Mouse (Mus musculus) skeletal muscle tissue, postnatal 0 days (tissue): ENCODE measurements around the gene Utp14a. TPM values are rescaled to one million over a fixed set of nuclear protein-coding genes. Genes with fewer than 3 reads are reported as not detected.

ENCODE experiments used
- polyA plus RNA-seq: library from polyadenylated mRNA; unstranded; fragments of >200 nt; fragmentation: Nextera tagmentation; extraction: Ambion mirVana; gene quantifications from 2 replicates; pipeline ENCODE4 v1.2.1, GENCODE M21; 2015

Utp14a gene
- 9.6 and 10.5 TPM in 2 replicates for polyA plus RNA-seq

DNA sequence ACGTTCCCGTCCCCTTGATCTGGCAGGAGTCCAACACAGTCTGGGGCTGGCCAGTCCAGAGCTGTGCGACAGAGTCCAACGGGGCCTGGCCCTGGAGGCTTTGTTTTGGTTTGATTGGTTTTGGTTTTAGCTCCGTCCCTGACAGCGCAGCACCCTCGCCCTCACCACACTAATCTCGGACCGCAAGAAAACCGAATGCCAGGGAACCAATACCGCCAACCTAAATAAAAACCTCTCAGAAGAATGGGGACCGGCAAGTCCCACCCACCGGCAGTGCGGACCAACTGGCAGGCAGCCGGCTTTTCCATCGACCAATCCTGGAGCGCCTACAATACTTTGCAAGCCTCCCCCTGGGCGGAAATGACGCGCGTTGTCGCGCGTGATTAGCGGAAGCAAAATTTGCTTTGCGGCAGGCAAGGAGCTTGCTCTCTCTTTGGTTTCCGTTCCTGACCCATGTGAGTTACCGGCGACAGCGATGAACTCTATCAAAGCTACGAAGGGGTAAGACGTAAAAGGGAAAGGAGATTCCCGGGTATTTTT lies at the start of gene Utp14a:
Gene Utp14a (plus strand): TSS at position 395 of the 540 bp plus-strand sequence.

DNA sequence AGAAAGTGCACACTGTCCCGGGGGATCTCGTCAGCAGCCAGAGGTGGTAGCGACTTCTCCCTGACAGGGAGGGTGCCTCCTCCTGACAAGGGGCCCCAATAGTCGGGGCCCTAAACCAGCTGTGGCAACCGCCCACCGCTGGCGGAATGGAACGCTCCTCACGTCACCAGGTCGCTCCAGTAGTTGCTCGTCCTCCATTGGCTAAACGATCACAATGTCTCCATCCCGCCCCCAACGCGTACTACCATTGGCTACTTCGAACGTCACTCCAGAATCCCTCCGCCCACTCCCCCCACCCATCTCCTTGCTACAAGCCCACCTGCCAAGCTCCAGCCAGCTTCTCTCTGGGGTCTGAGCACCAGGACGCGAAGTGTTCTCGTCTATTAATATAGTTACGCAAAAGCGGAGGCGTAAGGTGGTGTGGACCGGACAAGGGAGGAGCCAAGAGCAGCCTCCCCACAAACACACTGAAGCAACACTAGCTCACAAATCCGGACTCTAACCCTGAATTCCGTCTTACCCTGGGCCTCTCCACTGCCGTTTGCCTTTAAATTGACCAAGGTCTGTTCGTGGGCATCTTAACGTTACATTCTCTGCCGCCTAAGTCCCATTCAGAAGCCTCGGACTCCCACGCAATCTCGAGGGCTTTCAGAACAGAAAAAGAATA lies 48.0 kb upstream of the Utp14a start, which contains the start of gene Zdhhc9:
Gene Zdhhc9 (minus strand): TSS at position 360 of the 667 bp plus-strand sequence.

Other genes with a start within 250 kb of the Utp14a start
- gene Apln, start 222.0 kb upstream of the Utp14a start, polyA plus RNA-seq: 8.3 and 13.6 TPM in 2 replicates
- gene Xpnpep2, start 148.1 kb upstream of the Utp14a start, polyA plus RNA-seq: 0.87 and 1.1 TPM in 2 replicates
- gene Sash3, start 110.4 kb upstream of the Utp14a start, polyA plus RNA-seq: 1.7 and 2.5 TPM in 2 replicates
- 1.8 and 2.3 TPM in 2 replicates for gene Zdhhc9, start 48.0 kb upstream of the Utp14a start, polyA plus RNA-seq
- 3.4 and 3.7 TPM in 2 replicates for gene Bcorl1, start 84.5 kb downstream of the Utp14a start, polyA plus RNA-seq
- 3.1 and 3.3 TPM in 2 replicates for gene Elf4, start 206.3 kb downstream of the Utp14a start, polyA plus RNA-seq